Mouse (Mus musculus): ENCODE results near the gene Ptprj.

- TF ChIP-seq CTCF (IDR thresholded peaks at IDR 0.05; ENCODE audit: insufficient read depth, low read depth, low read length) (no peak), POLR2A (IDR thresholded peaks at IDR 0.05; ENCODE audit: insufficient read depth, low read depth, low read length) (no peak)
These were observed 15.9 kb downstream of the Ptprj start for GRCm38 (mm10) chr2:90564552-90564951.

Measured in olfactory bulb, adult 2 months (tissue).